Mouse (Mus musculus) fat pad, adult 2 months (tissue): ENCODE measurements at regions not wholly inside any gene's neighbourhood (a gene's known extent, or its start where the extent isn't known, plus 50 kb on each side); places are given as distances from the start of the nearest gene placed in this dataset.

Experiments
- DNase-seq: peaks from one replicate; pipeline ENCODE4 v3.0.0-alpha.2; 2011; ENCODE audit warnings: low read depth, low spot score; ENCODE audit errors: extremely low read depth

GRCm38 (mm10) chr13:71657898-71658297 is 305.6 kb downstream of the Irx1 start:
- no peak for DNase-seq

GRCm38 (mm10) chr13:71653939-71654467 is 309.5 kb downstream of the Irx1 start:
- DNase-seq = no peak

- no peak for DNase-seq
Measured at GRCm38 (mm10) chr13:71653212-71653938, 310.1 kb downstream of the Irx1 start.

GRCm38 (mm10) chr13:71649876-71650275 is 313.6 kb downstream of the Irx1 start:
- DNase-seq = no peak

GRCm38 (mm10) chr13:71649031-71649430 is 314.5 kb downstream of the Irx1 start:
- peak; percentile 88 for DNase-seq

- no peak for DNase-seq
Measured at GRCm38 (mm10) chr13:71631447-71631846, 332.1 kb downstream of the Irx1 start.

- no peak for DNase-seq
Measured at GRCm38 (mm10) chr13:71617198-71617597, 346.3 kb downstream of the Irx1 start.

- no peak for DNase-seq
Measured at GRCm38 (mm10) chr13:71612393-71613179, 350.9 kb downstream of the Irx1 start.

GRCm38 (mm10) chr13:71582486-71582885 is 381.0 kb downstream of the Irx1 start:
- no peak for DNase-seq

- DNase-seq = no peak
Measured at GRCm38 (mm10) chr13:71565895-71566294, 397.6 kb downstream of the Irx1 start.

GRCm38 (mm10) chr13:71565388-71565787 is 398.1 kb downstream of the Irx1 start:
- DNase-seq = no peak

- DNase-seq = no peak
Measured at GRCm38 (mm10) chr13:71558477-71559215, 404.9 kb downstream of the Irx1 start.

- no peak for DNase-seq
Measured at GRCm38 (mm10) chr13:71555471-71555870, 408.1 kb downstream of the Irx1 start.

- DNase-seq = no peak
Measured at GRCm38 (mm10) chr13:71550109-71550508, 413.4 kb downstream of the Irx1 start.

- DNase-seq = no peak
Measured at GRCm38 (mm10) chr13:71549206-71549831, 414.2 kb downstream of the Irx1 start.

GRCm38 (mm10) chr13:71538226-71538625 is 425.3 kb downstream of the Irx1 start:
- DNase-seq = no peak

GRCm38 (mm10) chr13:71532796-71533351 is 430.6 kb downstream of the Irx1 start:
- no peak for DNase-seq

- no peak for DNase-seq
Measured at GRCm38 (mm10) chr13:71529397-71530122, 434.0 kb downstream of the Irx1 start.

GRCm38 (mm10) chr13:71517776-71518175 is 445.7 kb downstream of the Irx1 start:
- DNase-seq = no peak

- no peak for DNase-seq
Measured at GRCm38 (mm10) chr13:71513204-71513603, 450.3 kb downstream of the Irx1 start.
